Mouse (Mus musculus): ENCODE data around the gene Tlr12.

GRCm38 (mm10) chr4:128609925-128610402 lies 8.5 kb downstream of the Tlr12 start, which contains the start of gene Zscan20:
- no peak for TF ChIP-seq CTCF (IDR thresholded peaks at IDR 0.05; ENCODE audit: extremely low read depth, insufficient read depth, insufficient read length, insufficient replicate concordance)
- TF ChIP-seq POLR2A (IDR thresholded peaks at IDR 0.05; ENCODE audit: low read depth, low read length) = no peak; the same call in 1 of the 2 replicates

Data from spleen, adult 2 months (tissue).